Mouse (Mus musculus) brain, embryonic 18.5 days (tissue): ENCODE results near the gene Fam49a.

ENCODE experiments used
- DNase-seq: peaks from one replicate; pipeline ENCODE4 v3.0.0-alpha.2; 2012; ENCODE audit warnings: low read depth, low spot score

The Fam49a gene

DNA sequence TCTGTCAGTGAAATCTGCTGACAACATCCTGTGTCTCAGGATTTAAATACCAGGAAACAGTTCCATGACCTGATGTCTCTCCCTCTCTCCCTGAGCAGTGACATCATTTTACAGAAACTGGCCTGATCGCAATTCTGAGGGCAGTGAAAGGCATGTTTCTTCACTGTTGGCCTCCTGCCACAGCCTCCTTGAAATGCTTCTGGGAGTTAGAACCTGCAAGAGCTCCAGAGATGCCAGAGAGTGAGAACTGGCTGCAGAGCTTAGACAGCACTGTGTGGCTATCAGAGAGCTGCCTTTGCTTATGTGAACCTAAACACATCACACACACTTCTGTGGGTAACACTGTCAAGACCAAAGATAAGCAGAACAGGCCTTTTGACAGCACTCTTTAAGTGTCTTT lies 94.5 kb downstream of the Fam49a start:
- DNase-seq: no peak

DNA sequence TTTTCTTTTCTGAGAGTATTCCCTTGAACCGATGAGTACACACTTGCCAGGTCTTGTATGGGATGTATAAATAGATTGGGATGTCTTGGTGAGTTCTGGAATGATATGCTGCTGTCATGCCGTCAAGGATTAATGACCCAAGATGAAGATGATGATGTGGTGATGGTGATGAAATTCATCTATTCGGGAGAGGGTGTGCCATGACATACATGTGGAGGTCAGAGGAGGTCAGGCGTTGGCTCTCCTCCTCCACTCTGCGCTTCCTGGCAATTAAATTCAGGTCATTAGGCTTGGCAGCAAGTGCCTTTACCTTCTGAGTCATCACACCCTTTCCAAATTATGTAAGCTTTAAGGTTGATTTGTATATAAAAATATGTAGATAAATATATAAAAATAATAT lies 95.0 kb downstream of the Fam49a start:
- DNase-seq: no peak

DNA sequence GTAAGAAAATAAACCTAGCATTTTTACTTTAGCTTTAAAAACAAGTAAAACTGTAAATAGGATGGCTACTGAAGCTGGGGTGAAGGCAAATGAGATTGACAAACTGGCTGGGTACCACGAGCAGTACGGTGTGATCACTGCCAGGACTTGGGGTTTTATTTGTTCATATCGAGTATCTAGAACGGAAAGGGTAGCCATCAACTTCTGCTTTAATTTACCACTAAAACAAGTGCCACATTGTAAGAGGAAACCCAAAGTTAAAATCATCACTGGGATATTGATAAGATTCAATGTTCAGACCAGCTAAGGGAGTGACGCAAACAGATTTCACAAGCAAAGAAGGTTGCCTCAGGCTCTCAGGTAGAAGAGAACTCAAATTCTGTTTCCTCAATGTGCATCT lies 98.0 kb downstream of the Fam49a start:
- no peak for DNase-seq

DNA sequence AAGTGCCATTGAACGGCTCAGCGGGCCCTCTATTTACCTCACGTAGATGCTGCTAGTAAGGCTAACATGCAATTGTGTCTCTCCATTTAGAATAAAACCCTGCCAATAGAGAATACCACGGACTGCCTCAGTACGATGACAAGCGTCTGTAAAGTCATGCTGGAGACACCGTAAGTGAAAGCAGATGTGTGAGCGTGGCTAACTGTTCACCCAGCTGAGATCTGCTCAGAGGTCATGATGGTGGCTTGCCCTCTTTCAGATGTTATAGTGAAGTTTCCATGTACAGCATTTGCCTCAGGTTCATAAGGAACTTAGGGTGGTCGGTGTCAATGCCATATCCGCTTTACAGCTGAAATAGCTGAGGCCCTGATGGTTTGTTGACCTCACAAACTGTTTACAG lies 100.4 kb downstream of the Fam49a start:
- no peak for DNase-seq

DNA sequence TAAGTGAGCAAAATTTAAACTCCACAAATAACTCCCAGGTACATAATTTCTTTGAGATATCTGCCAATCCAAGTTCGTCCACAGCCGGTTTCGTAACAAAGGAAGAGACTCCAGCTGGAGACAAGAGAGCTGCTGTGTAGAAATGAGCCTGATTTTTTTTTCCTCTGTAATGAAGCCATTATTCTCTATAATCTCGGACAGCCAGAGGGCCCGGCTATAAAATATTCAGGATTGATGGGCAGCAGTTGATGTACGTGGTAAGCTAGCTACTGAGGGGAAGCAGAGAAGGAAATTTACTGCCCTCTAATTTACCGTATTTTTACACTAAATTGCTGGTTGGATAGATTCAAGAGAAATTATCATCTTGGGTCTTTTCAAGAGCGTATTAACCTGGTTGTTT lies 102.3 kb downstream of the Fam49a start:
- no peak for DNase-seq

DNA sequence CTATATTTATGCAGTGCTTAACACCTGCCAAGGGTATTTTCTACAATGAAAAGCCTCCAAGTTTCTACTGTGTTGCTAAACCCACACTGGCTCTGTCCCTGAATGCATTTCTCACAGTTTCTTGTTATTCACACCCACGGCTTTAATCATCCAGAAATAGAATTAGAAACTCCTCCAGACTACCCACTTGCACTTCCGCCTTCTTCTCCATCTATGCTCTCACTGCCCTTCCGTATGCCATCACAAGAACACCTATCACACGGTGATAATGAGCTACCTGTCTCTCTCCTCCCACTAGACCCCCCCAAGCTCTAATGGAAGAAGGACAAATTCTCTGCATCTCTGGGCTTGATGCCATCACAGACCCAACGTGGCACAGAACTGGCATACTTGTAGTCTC lies 105.5 kb downstream of the Fam49a start:
- DNase-seq: no peak

DNA sequence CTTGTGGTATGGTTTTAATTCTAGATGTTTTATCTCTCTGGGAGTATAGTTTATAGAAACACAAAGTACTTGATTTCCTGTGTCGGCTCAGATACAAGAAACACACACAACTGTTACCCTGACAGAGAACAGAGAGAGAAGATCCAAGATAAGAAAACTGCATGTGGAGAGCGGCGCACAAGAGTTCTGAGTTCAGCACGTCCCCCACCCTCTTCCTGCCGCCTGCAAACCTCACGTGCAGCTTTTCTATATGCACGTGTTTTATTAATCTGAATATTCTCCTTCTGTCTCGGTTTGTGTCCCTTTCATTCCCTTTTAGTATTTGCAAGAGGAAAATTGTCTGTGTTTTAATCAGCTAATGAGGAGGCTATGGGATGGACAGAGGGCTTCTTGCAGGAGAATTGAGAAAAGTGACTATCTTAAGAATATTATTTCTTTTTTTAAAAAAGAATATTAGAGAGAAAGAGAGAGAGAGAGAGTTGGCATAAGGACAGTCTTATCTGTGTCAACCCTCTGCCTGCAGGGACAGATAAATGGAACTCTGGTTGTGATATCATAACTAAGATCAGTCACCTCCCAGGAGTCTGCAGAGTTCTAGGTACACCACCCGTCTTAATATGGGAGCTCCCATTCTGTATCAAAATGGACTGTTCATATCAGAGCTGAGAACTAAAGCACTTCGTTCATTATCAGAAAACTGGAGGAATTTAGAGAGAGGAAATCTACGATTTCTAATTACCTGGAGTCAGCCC lies 111.3 kb downstream of the Fam49a start:
- DNase-seq: no peak

DNA sequence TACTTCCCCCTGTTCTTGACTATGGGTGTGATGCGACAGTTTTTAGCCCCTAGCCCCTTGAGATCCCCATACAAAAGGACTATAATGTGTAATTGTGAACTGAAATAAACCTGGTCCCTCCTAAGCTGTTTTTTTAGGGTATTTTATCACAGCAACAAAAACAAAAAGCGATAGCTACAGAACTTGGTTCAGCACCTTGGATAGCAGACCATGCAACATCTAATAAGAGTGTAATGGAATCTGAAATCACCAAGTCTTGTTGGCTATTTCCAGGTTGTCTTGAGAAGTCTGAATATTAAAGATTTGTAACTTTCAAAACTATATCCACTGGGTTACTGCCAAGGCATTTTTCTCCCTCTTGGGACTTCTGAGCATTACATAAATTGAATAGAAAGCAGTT lies 117.1 kb downstream of the Fam49a start:
- no peak for DNase-seq

DNA sequence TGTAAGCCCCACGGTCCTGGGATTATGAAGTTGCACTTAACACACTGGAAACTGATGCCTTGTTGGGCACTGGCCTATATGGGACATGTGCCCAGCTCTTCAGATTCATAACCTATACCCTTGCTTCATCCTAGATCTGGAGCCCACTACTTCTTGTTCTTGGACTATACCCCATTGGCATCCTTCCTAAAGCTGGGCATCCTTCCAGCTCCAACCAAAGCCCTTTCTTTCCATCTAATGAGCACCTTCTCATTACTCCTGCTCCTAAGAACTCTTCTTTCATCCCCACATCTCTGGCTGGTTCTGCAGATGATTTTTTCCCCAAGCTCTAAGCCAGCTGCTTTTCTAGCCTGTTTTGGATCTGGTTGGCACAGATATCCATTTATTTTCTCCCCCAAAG lies 127.3 kb downstream of the Fam49a start:
- no peak for DNase-seq

DNA sequence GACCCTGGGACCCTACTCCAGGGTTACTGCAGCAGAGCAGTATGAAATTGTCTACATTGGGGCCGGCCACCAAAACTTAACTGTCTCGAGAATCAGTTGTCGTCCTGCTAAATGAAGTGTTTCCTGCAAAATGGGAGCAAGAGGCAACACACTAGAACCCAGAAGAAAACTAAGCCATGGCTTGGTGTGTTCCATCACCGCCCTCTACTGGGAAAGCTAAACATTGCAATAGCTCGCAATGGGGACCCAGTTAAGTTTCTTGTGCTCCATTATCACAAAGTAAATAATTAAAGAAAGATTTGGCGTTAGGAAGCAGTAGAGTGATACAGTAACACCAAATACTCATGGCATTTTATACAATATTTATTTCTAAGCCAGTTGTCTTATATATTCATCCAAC lies 134.3 kb downstream of the Fam49a start:
- DNase-seq: no peak

DNA sequence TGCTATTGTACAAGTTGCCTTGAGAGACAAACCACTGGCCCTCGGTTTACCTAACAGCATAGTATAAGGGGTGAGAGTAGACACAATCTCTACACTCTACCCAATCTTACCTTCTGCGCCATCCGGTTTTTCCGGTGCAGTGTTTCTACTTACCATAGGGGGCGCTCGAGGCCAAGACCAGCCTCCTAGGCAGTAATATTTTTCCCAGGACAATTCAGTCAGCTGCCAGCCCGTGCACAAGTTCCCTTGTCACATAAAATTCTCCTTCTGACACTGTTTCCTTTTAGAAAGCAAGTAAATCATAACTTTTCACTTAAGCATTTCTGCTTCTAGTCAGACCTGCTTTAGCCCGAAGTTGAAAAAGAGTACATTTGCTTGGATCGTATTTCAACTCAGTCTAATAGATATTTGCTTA lies 139.1 kb downstream of the Fam49a start:
- DNase-seq: no peak

DNA sequence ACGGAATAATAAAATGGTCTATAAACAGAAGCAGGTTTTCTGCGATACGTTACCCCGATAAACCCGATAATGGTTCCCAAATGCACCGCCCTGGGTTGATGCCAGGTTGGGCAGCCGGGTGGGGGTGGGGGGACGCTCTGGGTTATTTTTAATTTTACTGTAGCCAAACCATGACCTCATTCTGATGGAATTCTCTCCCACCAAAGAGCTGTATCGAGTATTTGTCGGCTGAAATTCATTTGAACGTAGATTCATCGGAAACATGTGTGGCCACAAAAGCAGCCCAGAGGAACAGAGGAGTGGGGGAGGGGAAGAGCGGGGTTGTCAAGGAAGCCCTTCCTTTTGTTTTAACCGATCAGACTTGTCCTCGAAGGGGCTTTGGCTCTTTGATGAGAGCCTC lies 139.6 kb downstream of the Fam49a start:
- no peak for DNase-seq

DNA sequence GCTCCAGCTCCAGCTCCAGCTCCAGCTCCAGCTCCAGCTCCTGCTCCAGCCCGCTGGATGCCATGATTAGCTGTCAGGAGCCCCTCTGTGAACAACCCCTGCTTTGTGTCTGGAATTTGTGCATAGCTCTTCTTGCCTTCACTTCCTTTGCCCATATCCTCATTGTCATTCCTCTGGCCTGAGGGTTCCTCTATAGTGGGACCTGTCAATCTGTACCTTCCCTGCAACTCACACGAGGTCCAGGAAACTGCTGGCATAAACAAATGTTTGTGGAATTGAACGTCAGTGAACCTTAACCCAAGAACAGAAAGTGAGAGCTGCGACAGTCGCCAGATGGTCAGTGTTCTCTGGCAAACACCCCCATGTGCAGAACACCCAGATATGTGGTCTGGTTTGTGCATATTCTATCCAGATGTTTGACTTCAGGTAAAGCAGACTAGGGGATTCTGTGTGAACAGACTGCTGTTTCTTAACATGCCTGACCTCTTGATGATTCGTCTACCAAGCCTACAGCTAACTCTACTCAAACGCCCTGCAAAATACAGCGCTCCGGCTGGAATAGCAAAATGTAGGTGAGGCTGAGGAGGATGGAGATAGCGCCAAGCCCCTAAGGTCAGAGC lies 143.7 kb downstream of the Fam49a start:
- DNase-seq: no peak

DNA sequence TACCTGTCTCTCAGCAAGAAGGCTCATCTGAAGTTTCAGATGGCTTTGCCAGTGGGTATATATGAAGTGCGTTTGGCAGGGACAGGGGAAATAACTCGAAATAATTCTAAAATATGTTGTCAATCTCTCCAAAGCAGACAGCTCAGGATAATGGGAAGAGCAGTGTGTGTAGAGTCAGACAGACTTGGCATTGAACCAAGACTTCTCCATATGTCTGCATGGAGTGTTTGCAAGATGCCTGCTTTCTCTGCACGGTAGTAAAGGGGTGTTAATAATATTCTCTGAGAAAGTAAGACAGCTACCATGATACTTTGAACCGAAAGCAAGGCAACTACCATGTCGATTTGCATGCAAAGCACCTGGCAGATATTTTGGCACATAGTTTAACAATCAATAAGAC lies 147.1 kb downstream of the Fam49a start:
- peak; percentile 62 for DNase-seq

DNA sequence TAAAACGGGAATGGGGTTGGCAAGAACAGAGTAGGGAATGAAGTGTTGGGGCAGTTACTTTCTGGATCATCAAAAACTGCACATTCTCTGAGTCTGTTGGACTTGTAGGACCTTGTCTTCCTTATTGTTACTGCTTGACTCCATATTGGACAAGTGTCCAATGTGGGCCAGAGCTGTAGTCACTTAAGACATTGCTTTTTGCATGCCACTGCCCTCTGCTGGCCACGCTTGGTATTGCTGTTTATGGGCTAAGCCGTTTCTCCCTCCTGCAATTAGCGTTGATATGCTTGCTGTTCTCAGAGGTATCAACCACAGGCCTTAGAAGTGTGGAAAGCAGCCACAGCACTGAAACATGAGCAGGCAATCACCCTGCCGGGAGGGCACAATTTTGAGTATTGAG lies 150.7 kb downstream of the Fam49a start:
- DNase-seq: no peak

DNA sequence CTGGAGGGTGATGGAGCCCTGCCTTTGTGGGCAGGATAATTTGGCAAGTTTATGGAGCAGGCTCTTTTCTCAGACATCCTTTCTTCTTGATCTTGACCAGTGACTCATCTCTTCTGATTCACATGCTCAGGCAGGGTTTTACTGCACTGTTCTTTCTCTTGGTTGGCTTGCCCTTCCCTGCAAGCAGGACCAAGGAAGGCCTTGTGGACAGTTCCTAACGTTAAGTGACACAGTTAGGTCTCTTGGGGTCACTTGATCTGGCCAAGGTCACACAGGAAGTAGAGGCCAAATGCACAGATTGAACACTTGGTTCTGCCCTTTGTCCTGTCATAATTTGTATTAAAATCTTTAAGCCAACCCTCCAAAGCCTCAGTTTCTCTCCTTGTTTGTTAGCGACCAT lies 158.5 kb downstream of the Fam49a start:
- no peak for DNase-seq

DNA sequence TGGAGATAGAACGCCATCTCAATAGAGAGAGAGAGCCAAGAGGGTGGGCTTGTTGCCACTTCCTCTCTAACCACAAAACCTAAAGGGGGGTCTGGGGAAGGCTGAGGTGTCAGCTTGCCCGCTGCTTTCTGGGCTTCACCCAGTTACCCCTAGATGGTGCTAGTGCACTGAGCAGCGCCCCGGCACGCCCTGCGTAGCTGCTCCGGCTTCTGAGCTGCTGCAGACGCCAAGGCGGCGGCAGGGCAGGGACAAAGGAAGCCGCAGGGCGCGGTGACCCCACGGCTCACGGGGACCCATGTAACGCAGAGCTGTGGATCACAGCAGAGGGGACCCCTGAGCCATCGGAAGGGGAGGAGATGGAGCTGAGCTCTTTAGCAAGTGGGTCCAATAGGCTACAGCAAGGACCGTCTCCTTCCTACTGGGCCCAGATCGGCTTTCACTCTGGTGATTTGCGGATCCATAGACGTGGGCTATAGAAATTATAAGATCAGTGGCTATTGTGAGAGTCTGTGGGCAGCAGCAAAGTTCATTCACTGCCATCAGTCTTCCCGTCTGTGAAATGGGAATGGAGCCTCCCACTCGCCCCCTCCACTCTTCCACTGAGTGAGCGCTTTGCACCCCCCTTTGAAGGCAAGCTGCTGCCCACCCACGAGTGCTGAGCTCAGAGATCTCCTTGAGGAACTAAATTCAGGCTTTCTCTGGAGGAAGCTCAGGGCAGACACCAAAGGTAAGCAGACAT lies 159.1 kb downstream of the Fam49a start:
- DNase-seq: peak; percentile 69

DNA sequence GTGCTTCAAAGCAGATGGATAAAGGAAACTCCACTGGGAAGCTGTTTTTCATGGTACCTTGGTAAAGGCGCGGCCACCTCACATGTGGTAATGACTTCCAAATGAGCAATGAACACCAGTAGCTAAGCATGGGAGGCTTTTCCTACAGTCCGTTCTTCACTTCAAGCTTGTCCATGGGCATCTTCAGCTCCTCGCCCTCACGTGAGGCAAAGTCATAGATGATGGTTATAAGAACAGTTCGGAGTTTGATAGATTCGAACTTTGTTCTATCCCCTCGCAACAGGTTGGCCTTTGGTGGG lies 159.6 kb downstream of the Fam49a start:
- no peak for DNase-seq

DNA sequence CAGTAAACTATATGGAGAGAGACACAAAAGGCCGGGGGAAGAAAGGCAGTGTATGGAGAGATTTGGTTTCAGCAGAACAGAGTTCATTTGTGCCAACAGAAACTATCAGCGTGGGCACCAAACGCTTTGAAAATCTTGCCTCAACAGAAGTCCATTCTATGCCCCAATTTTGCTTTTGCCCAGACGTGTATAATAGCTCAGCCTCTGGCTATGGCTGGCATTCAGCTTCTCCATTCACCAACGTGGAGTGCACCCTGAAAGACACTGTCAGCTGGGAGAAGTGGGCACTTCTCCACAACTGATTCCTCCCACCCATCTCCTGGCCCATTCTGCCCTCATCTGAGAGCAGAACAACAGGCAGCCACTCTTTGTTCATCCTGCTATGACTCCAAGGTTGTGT lies 163.2 kb downstream of the Fam49a start:
- DNase-seq: no peak

DNA sequence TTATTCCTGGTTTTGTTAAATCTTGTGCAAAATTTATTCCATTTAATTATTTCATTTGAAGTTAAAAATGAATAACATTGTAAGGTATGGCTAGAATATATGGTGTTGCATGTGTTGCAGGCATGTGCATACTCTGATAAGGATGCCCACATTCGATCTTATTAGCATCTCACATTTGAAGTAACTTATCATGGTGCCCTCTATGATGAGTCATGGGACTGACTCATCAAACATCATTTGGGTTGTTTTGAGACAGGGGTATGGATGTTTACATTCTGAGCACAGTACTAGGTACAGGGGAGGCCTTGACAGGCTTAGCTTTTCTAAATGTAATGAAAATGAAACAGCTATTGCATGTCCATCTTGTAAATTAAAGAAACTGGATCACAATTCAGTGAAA lies 165.3 kb downstream of the Fam49a start:
- no peak for DNase-seq

DNA sequence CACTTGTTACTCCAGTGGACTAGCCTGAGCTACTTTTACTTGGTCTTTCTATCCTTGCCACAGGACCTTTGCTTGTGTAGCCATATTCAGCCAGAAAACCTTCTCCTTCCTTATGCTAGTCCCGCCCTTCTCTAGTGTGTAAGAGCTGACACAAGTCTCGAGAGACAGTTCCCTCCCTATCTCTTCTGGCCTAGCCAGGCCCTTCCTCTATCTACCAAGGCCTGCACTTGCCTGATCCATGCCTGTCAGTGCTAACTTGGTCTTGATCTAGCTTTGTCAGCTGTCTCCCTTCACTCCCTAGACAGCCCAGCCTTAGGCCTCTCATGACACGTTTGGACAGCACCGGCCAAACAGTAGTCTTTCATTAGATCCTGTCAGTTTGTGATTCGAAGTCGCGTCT lies 166.9 kb downstream of the Fam49a start:
- DNase-seq: no peak
